Mouse (Mus musculus) forebrain, embryonic 13.5 days (tissue): Measurements from ENCODE around the gene Irs2. TPM values are rescaled to one million over a fixed set of nuclear protein-coding genes. Genes with fewer than 3 reads are reported as not detected.

Experiments used
- ATAC-seq: fragments of 200-750 bp; cut with Nextera tagmentation; 2 replicates; pipeline ENCODE4 v1.8.0; 2017
- H3K27ac ChIP-seq: fragments of 300-500 bp; sonication (generic); 2 replicates; pipeline ENCODE4 v1.5.1; 2015; ENCODE audit warnings: inconsistent platforms, mild to moderate bottlenecking, moderate library complexity
- H3K27me3 ChIP-seq: fragments of 300-500 bp; sonication (generic); 2 replicates; pipeline ENCODE4 v1.6.1; 2015; ENCODE audit warnings: mild to moderate bottlenecking, inconsistent platforms
- H3K36me3 ChIP-seq: fragments of 300-500 bp; sonication (generic); 2 replicates; pipeline ENCODE4 v1.6.1; 2015; ENCODE audit warnings: mild to moderate bottlenecking, inconsistent platforms; ENCODE audit not compliant: poor library complexity, severe bottlenecking
- H3K4me1 ChIP-seq: fragments of 300-500 bp; sonication (generic); 2 replicates; pipeline ENCODE4 v1.6.1; 2015; ENCODE audit warnings: inconsistent platforms
- H3K4me2 ChIP-seq: fragments of 300-500 bp; sonication (generic); 2 replicates; pipeline ENCODE4 v1.6.1; 2015; ENCODE audit warnings: inconsistent platforms, mild to moderate bottlenecking, moderate library complexity
- H3K4me3 ChIP-seq: fragments of 300-500 bp; sonication (generic); 2 replicates; pipeline ENCODE4 v1.5.1; 2015; ENCODE audit warnings: mild to moderate bottlenecking, inconsistent platforms
- H3K9ac ChIP-seq: fragments of 300-500 bp; sonication (generic); 2 replicates; pipeline ENCODE4 v1.6.1; 2015; ENCODE audit warnings: mild to moderate bottlenecking, inconsistent platforms
- H3K9me3 ChIP-seq: fragments of 300-500 bp; sonication (generic); replicated peaks from 2 replicates; pipeline ENCODE4 v1.6.1; 2016; ENCODE audit warnings: inconsistent platforms
- WGBS: fragments of 180-500 bp; shearing (Covaris S2); methylation state at CpG from one replicate; pipeline ENCODE4 v1.1.7; 2015; 5-methylcytosine and 5-hydroxymethylcytosine counted together
- polyA plus RNA-seq: library from polyadenylated mRNA; unstranded; fragments of >200 nt; fragmentation: Nextera tagmentation; extraction: Ambion mirVana; gene quantifications from 2 replicates; pipeline ENCODE4 v1.2.1, GENCODE M21; 2015

Gene Irs2
- polyA plus RNA-seq, 1 experiment from 2014 or later: 4.5 TPM

- peaks cover 13% of the 10 kb centered on the region for H3K36me3 ChIP-seq
- ATAC-seq: no peak
- H3K9ac ChIP-seq: peak overlapping the region; percentile 85
- H3K27me3 ChIP-seq: no peaks in the 10 kb centered on the region; the same call in 1 of the 2 replicates
- peaks cover 66% of the 10 kb centered on the region for H3K4me1 ChIP-seq
- under 1% methylated on average over 88 of the region's 88 CpGs for WGBS
- peak overlapping the region; percentile 90 for H3K4me2 ChIP-seq
- peak overlapping the region; percentile 83 for H3K4me3 ChIP-seq
- no peaks in the 10 kb centered on the region for H3K9me3 ChIP-seq
- peak overlapping the region; percentile 99 for H3K27ac ChIP-seq
These were observed 478 bp downstream of the Irs2 start for GRCm38 (mm10) chr8:11007581-11008378.

GRCm38 (mm10) chr8:11007001-11007580 is 1.2 kb downstream of the Irs2 start:
- peak overlapping the region; percentile 85 for H3K9ac ChIP-seq
- peak overlapping the region; percentile 99 for H3K27ac ChIP-seq
- WGBS: 1% methylated on average over 56 of the region's 56 CpGs
- peaks cover 72% of the 10 kb centered on the region for H3K4me1 ChIP-seq
- H3K9me3 ChIP-seq: no peaks in the 10 kb centered on the region
- peak; percentile 52 for ATAC-seq
- H3K4me2 ChIP-seq: peak overlapping the region; percentile 90
- peak overlapping the region; percentile 83 for H3K4me3 ChIP-seq
- H3K27me3 ChIP-seq: no peaks in the 10 kb centered on the region; the same call in 1 of the 2 replicates
- H3K36me3 ChIP-seq: peaks cover 13% of the 10 kb centered on the region

GRCm38 (mm10) chr8:11006276-11006630 is 2.0 kb downstream of the Irs2 start:
- H3K27ac ChIP-seq: no peak overlapping the region

GRCm38 (mm10) chr8:11005460-11006275 is 2.6 kb downstream of the Irs2 start:
- peaks cover 81% of the 10 kb centered on the region for H3K4me1 ChIP-seq
- peak overlapping the region; percentile 19; the same call in 1 of the 2 replicates for H3K27ac ChIP-seq
- peak overlapping the region; percentile 85 for H3K9ac ChIP-seq
- 81% methylated on average over 26 of the region's 26 CpGs for WGBS
- peak overlapping the region; percentile 83 for H3K4me3 ChIP-seq
- H3K9me3 ChIP-seq: no peaks in the 10 kb centered on the region
- H3K27me3 ChIP-seq: no peaks in the 10 kb centered on the region; the same call in 1 of the 2 replicates
- H3K4me2 ChIP-seq: peak overlapping the region; percentile 90
- no peak for ATAC-seq
- peaks cover 13% of the 10 kb centered on the region for H3K36me3 ChIP-seq

More at GRCm38 (mm10) chr8:11006276-11006630, 2.0 kb downstream of the Irs2 start:
- Histone ChIP-seq H3K36me3 (peaks cover 13% of the 10 kb centered on the region), H3K4me2 (peak overlapping the region; percentile 90), H3K27me3 (no peaks in the 10 kb centered on the region; the same call in 1 of the 2 replicates), H3K9ac (peak overlapping the region; percentile 85), H3K9me3 (no peaks in the 10 kb centered on the region), H3K4me3 (peak overlapping the region; percentile 83), H3K4me1 (peaks cover 81% of the 10 kb centered on the region)
- 81% methylated on average over 9 of the region's 9 CpGs for WGBS
- no peak for ATAC-seq

GRCm38 (mm10) chr8:11004781-11005459 is 3.3 kb downstream of the Irs2 start:
- WGBS: 76% methylated on average over 22 of the region's 22 CpGs
- H3K4me1 ChIP-seq: peaks cover 81% of the 10 kb centered on the region
- peaks cover 13% of the 10 kb centered on the region for H3K36me3 ChIP-seq
- no peaks in the 10 kb centered on the region for H3K9me3 ChIP-seq
- H3K4me2 ChIP-seq: peak overlapping the region; percentile 90
- H3K27me3 ChIP-seq: no peaks in the 10 kb centered on the region; the same call in 1 of the 2 replicates
- peak overlapping the region; percentile 83 for H3K4me3 ChIP-seq
- ATAC-seq: no peak
- H3K27ac ChIP-seq: no peak overlapping the region
- peak overlapping the region; percentile 85 for H3K9ac ChIP-seq

- H3K4me3 ChIP-seq: peak overlapping the region; percentile 83
- peak overlapping the region; percentile 90 for H3K4me2 ChIP-seq
- ATAC-seq: no peak
- no peaks in the 10 kb centered on the region; the same call in 1 of the 2 replicates for H3K27me3 ChIP-seq
- H3K9me3 ChIP-seq: no peaks in the 10 kb centered on the region
- 44% methylated on average over 7 of the region's 7 CpGs for WGBS
- H3K9ac ChIP-seq: peak overlapping the region; percentile 85
- no peak overlapping the region; the same call in 1 of the 2 replicates for H3K27ac ChIP-seq
- peaks cover 86% of the 10 kb centered on the region for H3K4me1 ChIP-seq
- H3K36me3 ChIP-seq: peaks cover 13% of the 10 kb centered on the region
These were observed 4.3 kb downstream of the Irs2 start for GRCm38 (mm10) chr8:11003917-11004470.

- Histone ChIP-seq H3K27ac (no peak overlapping the region; the same call in 1 of the 2 replicates), H3K4me3 (peak overlapping the region; percentile 83), H3K9ac (peak overlapping the region; percentile 85), H3K27me3 (no peaks in the 10 kb centered on the region; the same call in 1 of the 2 replicates), H3K4me1 (peaks cover 90% of the 10 kb centered on the region), H3K36me3 (peaks cover 16% of the 10 kb centered on the region), H3K9me3 (no peaks in the 10 kb centered on the region), H3K4me2 (peak overlapping the region; percentile 90)
- no peak for ATAC-seq
- WGBS: 39% methylated on average over 6 of the region's 6 CpGs
These were observed 5.0 kb downstream of the Irs2 start for GRCm38 (mm10) chr8:11003253-11003652.

- peak overlapping the region; percentile 83 for H3K4me3 ChIP-seq
- no peaks in the 10 kb centered on the region for H3K9me3 ChIP-seq
- H3K27ac ChIP-seq: no peak overlapping the region; the same call in 1 of the 2 replicates
- ATAC-seq: no peak
- peak overlapping the region; percentile 90 for H3K4me2 ChIP-seq
- WGBS: 22% methylated on average over 6 of the region's 6 CpGs
- no peaks in the 10 kb centered on the region; the same call in 1 of the 2 replicates for H3K27me3 ChIP-seq
- peaks cover 16% of the 10 kb centered on the region for H3K36me3 ChIP-seq
- H3K4me1 ChIP-seq: peaks cover 92% of the 10 kb centered on the region
- peak overlapping the region; percentile 85 for H3K9ac ChIP-seq
These were observed 5.4 kb downstream of the Irs2 start for GRCm38 (mm10) chr8:11002816-11003215.

GRCm38 (mm10) chr8:11001062-11001549 is 7.2 kb downstream of the Irs2 start:
- ATAC-seq: peak; percentile 41
- Histone ChIP-seq H3K9ac (peak overlapping the region; percentile 57), H3K4me2 (peak overlapping the region; percentile 90), H3K4me1 (peaks cover 91% of the 10 kb centered on the region), H3K4me3 (peak overlapping the region; percentile 83), H3K27me3 (no peaks in the 10 kb centered on the region; the same call in 1 of the 2 replicates), H3K27ac (peak overlapping the region; percentile 40), H3K36me3 (peaks cover 16% of the 10 kb centered on the region), H3K9me3 (no peaks in the 10 kb centered on the region)
- WGBS: 3% methylated on average over 6 of the region's 6 CpGs

- Histone ChIP-seq H3K4me2 (peak overlapping the region; percentile 90), H3K9me3 (no peaks in the 10 kb centered on the region), H3K27me3 (no peaks in the 10 kb centered on the region), H3K4me1 (peaks cover 76% of the 10 kb centered on the region), H3K36me3 (peaks cover 8% of the 10 kb centered on the region; the same call in 1 of the 2 replicates), H3K4me3 (no peak overlapping the region; the same call in 1 of the 2 replicates), H3K9ac (0 out of 2 replicates have a peak overlapping the region, but pooled peaks have one; percentile 1), H3K27ac (no peak overlapping the region)
- no peak for ATAC-seq
- 63% methylated on average over 4 of the region's 4 CpGs for WGBS
These were observed 8.7 kb downstream of the Irs2 start for GRCm38 (mm10) chr8:10999538-10999937.

GRCm38 (mm10) chr8:10996247-10996646 is 12.0 kb downstream of the Irs2 start:
- no peak for ATAC-seq
- WGBS: 88% methylated on average over 2 of the region's 2 CpGs
- Histone ChIP-seq H3K9ac (no peak overlapping the region), H3K27ac (no peak overlapping the region), H3K36me3 (peaks cover 11% of the 10 kb centered on the region; the same call in 1 of the 2 replicates), H3K9me3 (no peaks in the 10 kb centered on the region), H3K4me2 (no peak overlapping the region), H3K4me3 (no peak overlapping the region), H3K4me1 (peaks cover 62% of the 10 kb centered on the region), H3K27me3 (no peaks in the 10 kb centered on the region)
